Mouse (Mus musculus) kidney, embryonic 16.5 days (tissue): ENCODE measurements around the gene 1110004F10Rik. TPM values are rescaled to one million over a fixed set of nuclear protein-coding genes. Genes with fewer than 3 reads are reported as not detected.

Experiments used
- ATAC-seq: fragments of 200-750 bp; cut with Nextera tagmentation; 2 replicates; pipeline ENCODE4 v1.8.0; 2017; ENCODE audit warnings: moderate TSS enrichment; ENCODE audit not compliant: low FRiP score, low TSS enrichment
- H3K27ac ChIP-seq: fragments of 300-500 bp; sonication (generic); 2 replicates; pipeline ENCODE4 v1.5.1; 2014; ENCODE audit warnings: low read length
- H3K27me3 ChIP-seq: fragments of 300-500 bp; sonication (generic); 2 replicates; pipeline ENCODE4 v1.6.1; 2014; ENCODE audit warnings: low read length, control low read depth, mixed read lengths; ENCODE audit not compliant: insufficient read depth
- H3K36me3 ChIP-seq: fragments of 300-500 bp; sonication (generic); 2 replicates; pipeline ENCODE4 v1.6.1; 2014; ENCODE audit warnings: low read length, control low read depth, mixed read lengths; ENCODE audit not compliant: insufficient read depth
- H3K4me1 ChIP-seq: fragments of 300-500 bp; sonication (generic); 2 replicates; pipeline ENCODE4 v1.6.1; 2014; ENCODE audit warnings: low read length, control low read depth, mixed read lengths; ENCODE audit not compliant: insufficient read depth
- H3K4me2 ChIP-seq: fragments of 300-500 bp; sonication (generic); replicated peaks from 2 replicates; pipeline ENCODE4 v1.6.1; 2014; ENCODE audit warnings: low read depth, low read length
- H3K4me3 ChIP-seq: fragments of 300-500 bp; sonication (generic); 2 replicates; pipeline ENCODE4 v1.5.1; 2014; ENCODE audit warnings: mild to moderate bottlenecking, low read length
- H3K9ac ChIP-seq: fragments of 300-500 bp; sonication (generic); replicated peaks from 2 replicates; pipeline ENCODE4 v1.6.1; 2014; ENCODE audit warnings: low read length
- H3K9me3 ChIP-seq: fragments of 300-500 bp; sonication (generic); 2 replicates; pipeline ENCODE4 v1.6.1; 2016; ENCODE audit warnings: low read length, control low read depth
- WGBS: fragments of 180-500 bp; shearing (Covaris S2); extraction: QIAGEN DNeasy Blood & Tissue Kit; methylation state at CpG from one replicate; pipeline ENCODE4 v1.1.7; 2014; 5-methylcytosine and 5-hydroxymethylcytosine counted together
- polyA plus RNA-seq: library from polyadenylated mRNA; unstranded; fragments of >200 nt; fragmentation: Nextera tagmentation; extraction: Ambion mirVana; gene quantifications from 2 replicates; pipeline ENCODE4 v1.2.1, GENCODE M21; 2015

1110004F10Rik gene
- polyA plus RNA-seq, 1 experiment from 2014 or later = 275 TPM

- Histone ChIP-seq H3K27me3 (no peaks in the 10 kb centered on the region), H3K4me2 (no peak overlapping the region), H3K36me3 (peaks cover 5% of the 10 kb centered on the region; the same call in 1 of the 2 replicates), H3K9ac (no peak overlapping the region), H3K27ac (no peak overlapping the region), H3K9me3 (no peaks in the 10 kb centered on the region), H3K4me1 (no peaks in the 10 kb centered on the region), H3K4me3 (no peak overlapping the region)
- 2% methylated on average over 5 of the region's 5 CpGs for WGBS
- ATAC-seq = peak; percentile 47; the same call in 1 of the 2 replicates
These were observed 92.9 kb downstream of the 1110004F10Rik start for GRCm38 (mm10) chr7:116132078-116132477.

- Histone ChIP-seq H3K9me3 (no peaks in the 10 kb centered on the region), H3K4me3 (no peak overlapping the region), H3K4me2 (no peak overlapping the region), H3K36me3 (0 out of 2 replicates have a peak, but pooled peaks cover 2% of the 10 kb centered on the region), H3K27ac (no peak overlapping the region), H3K27me3 (no peaks in the 10 kb centered on the region), H3K9ac (no peak overlapping the region), H3K4me1 (no peaks in the 10 kb centered on the region)
- 0 out of 2 replicates have a peak, but pooled peaks have one; percentile 32 for ATAC-seq
- 76% methylated on average over 31 of the region's 31 CpGs for WGBS
These were observed 95.5 kb downstream of the 1110004F10Rik start for GRCm38 (mm10) chr7:116134413-116135292.

GRCm38 (mm10) chr7:116137149-116137548 lies 98.0 kb downstream of the 1110004F10Rik start:
- no peak for ATAC-seq
- Histone ChIP-seq H3K27ac (no peak overlapping the region), H3K36me3 (0 out of 2 replicates have a peak, but pooled peaks cover 4% of the 10 kb centered on the region), H3K9ac (no peak overlapping the region), H3K4me2 (no peak overlapping the region), H3K4me3 (no peak overlapping the region), H3K9me3 (no peaks in the 10 kb centered on the region), H3K27me3 (no peaks in the 10 kb centered on the region), H3K4me1 (no peaks in the 10 kb centered on the region)
- WGBS = 69% methylated on average over 12 of the region's 12 CpGs

- Histone ChIP-seq H3K4me2 (no peak overlapping the region), H3K9ac (no peak overlapping the region), H3K27ac (no peak overlapping the region), H3K9me3 (no peaks in the 10 kb centered on the region), H3K36me3 (0 out of 2 replicates have a peak, but pooled peaks cover 4% of the 10 kb centered on the region), H3K4me1 (no peaks in the 10 kb centered on the region), H3K4me3 (no peak overlapping the region), H3K27me3 (no peaks in the 10 kb centered on the region)
- ATAC-seq = no peak
- WGBS = 53% methylated on average over 3 of the region's 3 CpGs
These were observed 98.5 kb downstream of the 1110004F10Rik start for GRCm38 (mm10) chr7:116137671-116138070.

GRCm38 (mm10) chr7:116145030-116145429 lies 105.8 kb downstream of the 1110004F10Rik start:
- WGBS = 89% methylated on average over 6 of the region's 6 CpGs
- H3K4me3 ChIP-seq = no peak overlapping the region
- H3K27ac ChIP-seq = no peak overlapping the region
- ATAC-seq = no peak
- H3K4me2 ChIP-seq = no peak overlapping the region
- H3K27me3 ChIP-seq = no peaks in the 10 kb centered on the region
- H3K4me1 ChIP-seq = no peaks in the 10 kb centered on the region
- 0 out of 2 replicates have a peak, but pooled peaks cover 1% of the 10 kb centered on the region for H3K36me3 ChIP-seq
- no peaks in the 10 kb centered on the region for H3K9me3 ChIP-seq
- no peak overlapping the region for H3K9ac ChIP-seq

GRCm38 (mm10) chr7:116147114-116147513 lies 107.9 kb downstream of the 1110004F10Rik start:
- no peaks in the 10 kb centered on the region for H3K36me3 ChIP-seq
- H3K4me3 ChIP-seq = no peak overlapping the region
- 82% methylated on average over 2 of the region's 2 CpGs for WGBS
- no peak overlapping the region for H3K9ac ChIP-seq
- H3K9me3 ChIP-seq = no peaks in the 10 kb centered on the region
- H3K27me3 ChIP-seq = no peaks in the 10 kb centered on the region
- H3K4me1 ChIP-seq = no peaks in the 10 kb centered on the region
- no peak overlapping the region for H3K27ac ChIP-seq
- no peak overlapping the region for H3K4me2 ChIP-seq
- ATAC-seq = no peak

GRCm38 (mm10) chr7:116149568-116149967 lies 110.4 kb downstream of the 1110004F10Rik start:
- ATAC-seq = no peak
- no peak overlapping the region for H3K4me2 ChIP-seq
- no peaks in the 10 kb centered on the region for H3K4me1 ChIP-seq
- H3K27ac ChIP-seq = no peak overlapping the region
- H3K36me3 ChIP-seq = no peaks in the 10 kb centered on the region
- no peaks in the 10 kb centered on the region for H3K9me3 ChIP-seq
- H3K4me3 ChIP-seq = no peak overlapping the region
- 71% methylated on average over 4 of the region's 4 CpGs for WGBS
- H3K27me3 ChIP-seq = no peaks in the 10 kb centered on the region
- H3K9ac ChIP-seq = no peak overlapping the region

GRCm38 (mm10) chr7:116153781-116154368 lies 114.7 kb downstream of the 1110004F10Rik start:
- Histone ChIP-seq H3K36me3 (0 out of 2 replicates have a peak, but pooled peaks cover 4% of the 10 kb centered on the region), H3K4me1 (no peaks in the 10 kb centered on the region), H3K27me3 (no peaks in the 10 kb centered on the region), H3K9ac (no peak overlapping the region), H3K4me3 (no peak overlapping the region), H3K9me3 (no peaks in the 10 kb centered on the region), H3K27ac (no peak overlapping the region), H3K4me2 (no peak overlapping the region)
- WGBS = 46% methylated on average over 2 of the region's 2 CpGs
- ATAC-seq = no peak
